Mouse (Mus musculus) cortical plate, adult 2 months (tissue): ENCODE results near the gene Ttc16. TPM values are rescaled to one million over a fixed set of nuclear protein-coding genes. Genes with fewer than 3 reads are reported as not detected.
A peak's percentile ranks its signal among the peaks of the same experiment; 100 is the strongest.

Experiments
- H3K27ac ChIP-seq: fragments of 200-500 bp; 2 replicates; pipeline ENCODE4 v1.5.1; 2012; ENCODE audit warnings: low read length, control low read depth, inconsistent platforms; ENCODE audit not compliant: insufficient read depth
- H3K4me1 ChIP-seq: fragments of 200-500 bp; 2 replicates; pipeline ENCODE4 v1.6.1; 2011; ENCODE audit warnings: low read length; ENCODE audit not compliant: control insufficient read depth, insufficient read depth
- H3K4me3 ChIP-seq: fragments of 200-500 bp; 2 replicates; pipeline ENCODE4 v1.5.1; 2011; ENCODE audit warnings: mild to moderate bottlenecking, low read length, control low read depth; ENCODE audit not compliant: insufficient read depth
- CTCF ChIP-seq: fragments of 200-500 bp; IDR thresholded peaks from 2 replicates; pipeline ENCODE4 v1.5.1; 2011; ENCODE audit warnings: mild to moderate bottlenecking, control low read depth, low read length; ENCODE audit not compliant: insufficient read depth; ENCODE audit errors: extremely low read depth
- POLR2A ChIP-seq: fragments of 200-500 bp; IDR thresholded peaks from 2 replicates; pipeline ENCODE4 v1.6.1; 2011; ENCODE audit warnings: mild to moderate bottlenecking, low read length, control low read depth; ENCODE audit not compliant: insufficient read depth; ENCODE audit errors: extremely low read depth
- polyA plus RNA-seq: library from polyadenylated mRNA; depleted of rRNA; stranded (reverse); fragments of >200 nt; gene quantifications from 2 replicates; pipeline ENCODE4 v1.2.3, GENCODE M21; 2012

Ttc16 gene
- polyA plus RNA-seq, 1 experiment: 2.2 TPM

DNA sequence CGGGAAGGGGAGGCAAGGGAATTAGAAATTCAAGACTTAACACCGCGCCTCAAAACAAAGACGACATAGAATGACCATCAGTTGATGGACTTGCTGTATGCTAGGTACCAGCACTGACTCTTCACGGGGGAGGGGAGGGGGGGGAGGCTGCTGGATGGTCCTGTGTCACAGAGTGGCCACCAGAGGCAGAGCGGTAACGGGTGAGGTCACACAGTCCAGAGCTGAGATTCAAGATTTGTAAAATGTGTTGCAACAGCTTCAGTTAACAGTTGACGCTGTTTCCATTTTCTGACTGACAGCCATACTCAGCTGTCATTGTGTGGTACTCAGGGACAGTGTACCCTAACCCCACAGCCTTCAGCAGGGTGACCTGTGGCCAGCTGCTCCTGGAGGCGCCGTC is 23.3 kb downstream of the Ttc16 start:
- Histone ChIP-seq H3K4me1 (no peaks in the 10 kb centered on the region), H3K4me3 (no peak overlapping the region), H3K27ac (no peak overlapping the region)
- no peak for TF ChIP-seq CTCF
- TF ChIP-seq POLR2A: no peak

GRCm38 (mm10) chr2:32751665-32752033 is 23.8 kb downstream of the Ttc16 start:
- TF ChIP-seq CTCF: no peak
- no peak for TF ChIP-seq POLR2A
- H3K27ac ChIP-seq: no peak overlapping the region
- no peak overlapping the region for H3K4me3 ChIP-seq
- no peaks in the 10 kb centered on the region for H3K4me1 ChIP-seq

DNA sequence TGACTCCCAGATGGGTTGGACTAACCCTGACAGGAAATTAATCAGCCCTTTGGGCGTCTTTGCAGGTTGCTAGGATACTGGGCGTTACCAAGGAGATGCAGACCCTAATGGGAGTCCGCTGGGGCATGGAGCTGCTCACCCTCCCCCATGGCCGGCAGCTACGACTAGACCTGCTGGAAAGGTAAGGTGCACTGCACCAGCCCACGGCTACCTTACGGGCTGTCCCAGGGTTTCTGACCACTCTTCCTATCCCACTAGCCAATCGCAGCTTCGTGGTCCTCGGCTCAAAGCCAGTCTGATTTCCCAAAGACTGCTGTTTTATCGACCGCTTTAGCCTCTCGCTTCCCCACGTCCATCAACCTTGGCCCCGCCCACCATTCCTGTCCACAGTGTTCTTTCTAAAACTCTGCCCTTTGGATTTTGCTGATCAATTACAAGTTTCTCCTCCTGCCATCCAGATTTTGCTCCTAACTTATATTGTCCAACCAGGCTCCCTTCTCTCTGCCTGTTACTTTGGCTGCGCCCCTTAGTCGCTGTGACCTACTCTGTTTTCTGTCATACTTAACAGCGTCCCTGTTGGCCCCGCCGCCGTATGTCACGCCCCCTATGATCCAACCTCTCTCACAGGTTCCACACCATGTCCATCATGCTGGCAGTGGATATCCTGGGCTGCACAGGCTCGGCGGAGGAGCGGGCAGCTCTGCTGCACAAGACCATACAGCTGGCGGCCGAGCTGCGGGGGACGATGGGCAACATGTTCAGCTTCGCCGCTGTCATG is 24.4 kb downstream of the Ttc16 start:
- no peak overlapping the region for H3K4me3 ChIP-seq
- H3K27ac ChIP-seq: no peak overlapping the region
- TF ChIP-seq CTCF (no peak), POLR2A (no peak)
- H3K4me1 ChIP-seq: no peaks in the 10 kb centered on the region

DNA sequence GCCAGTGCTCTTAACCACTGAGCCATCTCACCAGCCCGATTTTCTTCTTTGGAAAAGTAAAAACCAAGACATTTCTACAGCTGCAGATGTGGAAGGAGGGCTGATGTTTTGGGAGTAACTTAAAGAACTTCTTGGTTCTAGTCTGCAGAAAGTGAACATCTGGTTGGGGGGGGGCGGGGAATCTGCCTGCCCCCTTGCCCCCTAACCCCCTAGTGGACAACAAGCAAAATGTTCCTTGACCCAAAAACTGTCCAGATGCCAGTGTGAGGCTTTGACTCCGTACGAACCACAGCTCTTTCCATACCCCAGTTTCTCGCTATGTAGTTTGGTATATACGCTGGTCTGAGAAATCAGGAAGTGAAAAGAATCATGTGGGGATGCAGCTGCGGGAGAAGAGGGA is 25.2 kb downstream of the Ttc16 start:
- H3K27ac ChIP-seq: no peak overlapping the region
- H3K4me3 ChIP-seq: no peak overlapping the region
- no peaks in the 10 kb centered on the region for H3K4me1 ChIP-seq
- TF ChIP-seq CTCF: no peak
- no peak for TF ChIP-seq POLR2A

DNA sequence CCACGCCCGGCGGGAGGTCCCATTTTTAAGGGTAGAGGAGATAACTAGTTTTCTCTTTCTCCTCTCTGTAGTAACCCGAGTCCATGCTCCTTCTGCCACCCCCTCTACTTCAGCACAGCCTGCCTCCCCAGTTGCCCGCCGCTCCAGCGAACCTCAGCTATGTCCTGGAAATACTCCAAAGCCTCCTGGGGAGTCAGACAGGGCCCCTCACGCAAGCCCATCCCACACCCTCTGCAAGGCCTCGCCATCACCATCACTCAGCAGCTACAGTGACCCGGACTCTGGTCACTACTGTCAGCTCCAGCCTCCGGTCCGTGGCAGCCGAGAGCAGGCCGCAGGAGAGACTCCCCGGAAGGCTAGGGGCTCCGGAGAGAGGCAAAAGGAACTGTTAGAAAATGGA is 26.4 kb downstream of the Ttc16 start:
- H3K27ac ChIP-seq: no peak overlapping the region
- no peak for TF ChIP-seq POLR2A
- TF ChIP-seq CTCF: no peak
- H3K4me1 ChIP-seq: no peaks in the 10 kb centered on the region
- H3K4me3 ChIP-seq: no peak overlapping the region

- Histone ChIP-seq H3K4me3 (no peak overlapping the region), H3K27ac (no peak overlapping the region), H3K4me1 (no peaks in the 10 kb centered on the region)
- no peak for TF ChIP-seq POLR2A
- no peak for TF ChIP-seq CTCF
Measured at GRCm38 (mm10) chr2:32744272-32744982, 31.0 kb downstream of the Ttc16 start.

DNA sequence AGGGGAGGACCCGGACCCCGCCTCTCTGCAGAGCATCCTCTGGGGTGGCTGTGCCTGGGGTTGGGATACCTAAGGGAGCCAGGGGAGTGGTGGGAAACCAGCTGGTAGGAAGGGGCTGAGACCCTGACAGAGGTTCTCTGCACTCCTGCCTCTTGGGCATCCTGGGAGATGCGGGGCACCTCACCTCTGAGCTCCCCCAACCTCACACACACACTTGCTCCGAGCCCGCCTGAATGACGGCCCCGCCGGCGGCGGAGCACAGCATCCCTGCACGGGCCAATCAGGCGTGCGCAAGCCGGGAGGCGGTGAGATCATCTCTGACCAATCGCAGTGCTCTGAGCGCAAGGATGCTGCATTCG is 33.3 kb downstream of the Ttc16 start:
- no peaks in the 10 kb centered on the region for H3K4me1 ChIP-seq
- H3K27ac ChIP-seq: no peak overlapping the region
- TF ChIP-seq POLR2A: peak; percentile 66
- no peak for TF ChIP-seq CTCF
- peak overlapping the region; percentile 93 for H3K4me3 ChIP-seq

GRCm38 (mm10) chr2:32741273-32742172 is 33.9 kb downstream of the Ttc16 start:
- peak overlapping the region; percentile 93 for H3K4me3 ChIP-seq
- no peaks in the 10 kb centered on the region for H3K4me1 ChIP-seq
- H3K27ac ChIP-seq: peak overlapping the region; percentile 74
- TF ChIP-seq CTCF (no peak), POLR2A (peak; percentile 60; the same call in 1 of the 2 replicates)

DNA sequence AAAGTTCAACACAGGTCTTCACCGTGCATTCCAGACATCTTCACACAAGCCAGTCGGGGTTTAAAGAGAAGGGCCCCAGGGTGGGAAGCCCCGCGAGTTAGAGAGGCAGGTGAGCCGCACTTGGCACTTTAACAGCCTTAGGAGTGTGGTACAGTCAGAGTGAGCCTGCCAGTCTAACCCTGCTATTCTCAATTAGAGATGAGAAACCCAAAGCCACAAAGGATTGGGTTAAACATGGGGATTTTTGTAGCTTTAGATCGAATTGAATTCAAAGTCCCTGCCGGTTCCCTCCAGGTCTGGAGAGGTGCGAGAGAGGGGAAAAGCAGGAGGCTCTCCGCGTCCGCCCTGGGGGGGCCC is 34.5 kb downstream of the Ttc16 start, which contains the start of gene 6330409D20Rik:
6330409D20Rik (minus strand) TSS at position 101 of the 357 bp plus-strand sequence.
- Histone ChIP-seq H3K4me1 (no peaks in the 10 kb centered on the region), H3K27ac (peak within 1 kb of the TSS; percentile 74), H3K4me3 (peak within 1 kb of the TSS; percentile 93)
- no peak for TF ChIP-seq POLR2A
- TF ChIP-seq CTCF: no peak
